Mouse (Mus musculus): Measurements from ENCODE around the gene Ube2k.

- TF ChIP-seq POLR2A (IDR thresholded peaks at IDR 0.05; ENCODE audit: control insufficient read depth, low read depth, low read length) (peak; percentile 89), CTCF (IDR thresholded peaks at IDR 0.05; ENCODE audit: control insufficient read depth, insufficient read depth, insufficient replicate concordance, low read depth, low read length) (no peak)
Observed at GRCm38 (mm10) chr5:65492716-65493531, 44.1 kb upstream of the Ube2k start, which contains the start of gene Gm43552.
